Mouse (Mus musculus) embryonic fibroblast, embryonic 13.5 days (primary cell): Measurements from ENCODE around the gene Ngfr. TPM values are rescaled to one million over a fixed set of nuclear protein-coding genes. Genes with fewer than 3 reads are reported as not detected.

ENCODE experiments used
- H3K27ac ChIP-seq: 2 replicates; pipeline ENCODE4 v1.5.1; 2012; ENCODE audit warnings: low read length, control low read depth, inconsistent platforms; ENCODE audit not compliant: insufficient read depth
- H3K4me1 ChIP-seq: 2 replicates; pipeline ENCODE4 v1.6.1; 2011; ENCODE audit warnings: low read length; ENCODE audit not compliant: control insufficient read depth, insufficient read depth
- H3K4me3 ChIP-seq: 2 replicates; pipeline ENCODE4 v1.5.1; 2011; ENCODE audit warnings: mild to moderate bottlenecking, control low read depth, low read length; ENCODE audit not compliant: insufficient read depth
- CTCF ChIP-seq: IDR thresholded peaks from 2 replicates; pipeline ENCODE4 v1.5.1; 2011; ENCODE audit warnings: mild to moderate bottlenecking, control low read depth, low read length, moderate library complexity, borderline replicate concordance; ENCODE audit not compliant: insufficient read depth
- POLR2A ChIP-seq: IDR thresholded peaks from 2 replicates; pipeline ENCODE4 v1.6.1; 2011; ENCODE audit warnings: low read depth, mild to moderate bottlenecking, control low read depth, low read length, moderate library complexity
- polyA plus RNA-seq: library from polyadenylated mRNA; stranded (reverse); fragments of >200 nt; gene quantifications from 2 replicates; pipeline ENCODE4 v1.2.4, GENCODE M21; 2011; ENCODE audit warnings: low read depth; ENCODE audit not compliant: missing spikeins, insufficient read length

The Ngfr gene
- polyA plus RNA-seq, 1 experiment, result 3.2 TPM

GRCm38 (mm10) chr11:95555279-95555678 is 32.3 kb downstream of the Ngfr start:
- no peak overlapping the region for H3K4me3 ChIP-seq
- no peak overlapping the region for H3K27ac ChIP-seq
- TF ChIP-seq POLR2A (no peak), CTCF (no peak)
- H3K4me1 ChIP-seq, result no peaks in the 10 kb centered on the region

DNA sequence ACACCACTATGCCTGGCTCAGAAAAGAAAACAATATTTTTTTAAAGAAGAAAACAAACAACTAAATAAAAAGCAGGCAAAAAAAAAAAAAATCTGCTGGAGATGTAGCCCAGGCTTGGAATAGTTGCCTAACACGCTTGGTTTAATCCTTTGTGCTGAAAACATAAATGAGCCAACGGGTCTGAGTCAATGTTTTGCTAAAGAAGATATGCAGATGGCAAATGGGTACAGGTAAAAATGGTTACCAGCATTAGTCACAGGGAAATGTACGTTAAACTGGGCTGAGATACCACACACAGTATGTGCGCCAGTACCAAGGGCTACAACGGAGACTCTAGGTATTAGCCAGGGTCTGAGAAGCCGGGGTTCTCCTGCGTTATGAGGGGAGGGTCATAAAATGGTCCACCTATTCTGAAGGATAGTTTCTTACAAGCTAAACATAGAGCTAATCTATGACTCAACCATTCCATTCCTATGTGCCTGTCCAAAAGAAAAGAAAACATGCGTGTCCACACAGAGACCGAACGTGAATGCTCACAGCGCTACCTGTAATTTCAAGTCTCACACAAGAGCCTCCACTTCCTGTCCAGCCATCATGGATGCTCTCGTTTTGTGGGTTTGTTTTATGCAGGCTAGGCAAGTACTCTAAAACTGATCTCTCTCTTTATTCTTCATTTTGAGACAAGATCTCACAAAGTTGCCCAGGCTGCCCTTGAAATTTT is 37.1 kb downstream of the Ngfr start:
- H3K4me1 ChIP-seq, result no peaks in the 10 kb centered on the region
- no peak for TF ChIP-seq CTCF
- no peak for TF ChIP-seq POLR2A

DNA sequence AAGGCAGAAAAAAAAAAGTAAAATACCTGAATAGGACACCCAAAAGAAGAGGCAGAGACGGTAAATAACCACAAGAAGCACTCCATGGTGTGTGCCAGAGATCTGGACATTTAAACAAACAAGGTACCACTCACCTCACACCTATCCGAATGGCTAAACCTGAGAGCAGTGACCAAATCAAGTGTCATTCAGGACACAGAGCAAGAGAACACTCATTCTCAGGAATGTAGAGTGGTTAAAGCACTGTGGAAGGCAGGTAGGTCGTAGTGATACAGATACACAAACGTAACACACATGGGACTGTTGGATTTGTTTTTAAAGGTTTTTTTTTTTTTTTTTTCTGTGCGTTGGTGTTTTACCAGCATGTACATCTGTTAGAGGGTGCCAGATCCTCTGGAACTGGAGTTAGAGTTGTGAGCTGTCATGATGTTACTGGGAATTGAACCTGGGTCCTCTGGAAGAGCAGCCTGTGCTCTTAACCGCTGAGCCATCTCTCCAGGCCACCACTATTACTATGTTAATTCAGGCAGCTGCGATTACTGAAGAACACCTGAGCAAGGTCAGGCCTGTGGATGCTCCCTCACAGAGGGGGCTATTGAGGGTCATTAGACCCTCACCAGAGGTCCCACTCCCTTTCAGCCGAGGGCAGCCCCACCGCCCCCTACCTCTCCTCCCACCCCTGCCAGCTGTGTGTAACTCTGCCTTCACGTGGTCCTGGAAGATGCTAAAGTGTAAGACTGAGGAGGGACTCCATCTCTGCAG is 41.3 kb downstream of the Ngfr start:
- H3K27ac ChIP-seq, result no peak overlapping the region
- TF ChIP-seq POLR2A, result no peak
- no peak for TF ChIP-seq CTCF
- no peak overlapping the region for H3K4me3 ChIP-seq
- no peaks in the 10 kb centered on the region for H3K4me1 ChIP-seq

More for the DNA sequence above, 37.1 kb downstream of the Ngfr start:
- H3K4me3 ChIP-seq, result no peak overlapping the region
- no peak overlapping the region for H3K27ac ChIP-seq

DNA sequence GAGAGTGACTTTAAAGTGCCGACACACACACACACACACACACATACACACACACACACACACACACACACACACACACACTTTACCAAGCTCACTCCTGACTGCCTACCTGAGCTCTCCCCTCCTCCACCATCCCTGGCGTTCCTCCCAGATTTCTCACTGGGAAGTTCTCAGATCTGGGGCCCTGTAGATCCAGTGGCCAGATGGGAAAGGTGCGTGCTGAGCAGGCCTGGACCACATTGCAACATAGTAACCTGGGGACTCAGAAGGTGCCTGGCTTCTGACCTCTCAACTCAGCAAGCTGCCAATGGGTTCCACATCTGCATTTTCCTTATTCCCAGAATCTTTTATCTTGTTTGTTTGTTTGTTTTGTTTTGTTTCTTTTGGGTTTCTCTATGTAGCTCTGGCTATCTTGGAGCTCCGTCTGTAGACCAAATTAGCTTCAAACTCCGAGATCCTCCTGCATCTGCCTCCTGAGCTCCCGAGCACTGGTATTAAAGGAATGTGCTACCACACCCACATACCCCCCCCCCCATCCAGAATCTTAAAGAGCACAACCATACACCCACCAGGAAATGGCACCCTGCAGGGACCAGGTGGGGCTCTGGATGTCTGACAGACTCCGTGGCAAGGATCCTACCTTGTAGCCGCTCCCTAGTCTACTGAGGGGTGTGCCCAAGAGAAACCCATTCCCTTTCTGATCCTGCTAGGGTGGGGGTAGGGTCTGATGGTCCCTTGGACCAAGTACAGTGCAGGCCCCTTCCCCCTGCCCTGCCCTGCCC is 42.8 kb downstream of the Ngfr start:
- Histone ChIP-seq H3K27ac (no peak overlapping the region), H3K4me1 (no peaks in the 10 kb centered on the region), H3K4me3 (no peak overlapping the region)
- TF ChIP-seq POLR2A (no peak), CTCF (no peak)

DNA sequence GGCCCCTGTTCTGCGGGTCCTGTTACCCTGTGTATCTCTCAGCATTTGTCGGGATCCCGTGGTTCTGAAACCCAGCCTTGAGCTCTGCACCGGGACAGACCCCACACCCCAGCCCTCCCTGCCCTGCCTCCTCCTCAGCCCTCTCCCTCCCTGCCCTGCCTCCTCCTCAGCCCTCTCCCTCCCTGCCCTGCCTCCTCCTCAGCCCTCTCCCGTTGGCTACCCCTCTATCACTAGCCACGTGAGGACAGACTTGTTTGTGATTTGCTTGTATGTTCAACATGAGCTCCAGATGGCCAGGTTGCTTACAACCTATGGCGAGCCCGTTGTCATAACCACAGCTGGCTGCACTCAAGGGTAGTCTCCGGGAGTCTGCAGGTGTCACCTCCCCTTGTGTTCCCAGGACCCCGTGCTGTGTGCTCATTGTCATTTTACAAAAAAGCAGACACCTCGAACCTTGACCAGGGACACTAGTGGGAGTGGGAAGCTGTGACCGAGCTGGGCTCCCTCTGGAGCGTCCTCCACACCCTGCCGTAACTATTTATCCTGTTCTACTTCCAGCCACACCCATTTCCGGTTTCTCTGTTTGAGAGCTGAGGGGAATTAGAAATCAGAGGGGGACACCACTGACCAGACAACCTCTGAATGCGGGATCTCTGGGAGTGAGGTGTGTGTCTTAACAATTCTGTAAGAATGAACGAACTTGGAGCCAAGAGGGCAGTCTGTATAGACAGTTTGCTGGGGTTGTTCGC is 46.7 kb downstream of the Ngfr start:
- Histone ChIP-seq H3K4me1 (no peaks in the 10 kb centered on the region), H3K27ac (no peak overlapping the region), H3K4me3 (no peak overlapping the region)
- TF ChIP-seq CTCF, result no peak
- TF ChIP-seq POLR2A, result no peak

DNA sequence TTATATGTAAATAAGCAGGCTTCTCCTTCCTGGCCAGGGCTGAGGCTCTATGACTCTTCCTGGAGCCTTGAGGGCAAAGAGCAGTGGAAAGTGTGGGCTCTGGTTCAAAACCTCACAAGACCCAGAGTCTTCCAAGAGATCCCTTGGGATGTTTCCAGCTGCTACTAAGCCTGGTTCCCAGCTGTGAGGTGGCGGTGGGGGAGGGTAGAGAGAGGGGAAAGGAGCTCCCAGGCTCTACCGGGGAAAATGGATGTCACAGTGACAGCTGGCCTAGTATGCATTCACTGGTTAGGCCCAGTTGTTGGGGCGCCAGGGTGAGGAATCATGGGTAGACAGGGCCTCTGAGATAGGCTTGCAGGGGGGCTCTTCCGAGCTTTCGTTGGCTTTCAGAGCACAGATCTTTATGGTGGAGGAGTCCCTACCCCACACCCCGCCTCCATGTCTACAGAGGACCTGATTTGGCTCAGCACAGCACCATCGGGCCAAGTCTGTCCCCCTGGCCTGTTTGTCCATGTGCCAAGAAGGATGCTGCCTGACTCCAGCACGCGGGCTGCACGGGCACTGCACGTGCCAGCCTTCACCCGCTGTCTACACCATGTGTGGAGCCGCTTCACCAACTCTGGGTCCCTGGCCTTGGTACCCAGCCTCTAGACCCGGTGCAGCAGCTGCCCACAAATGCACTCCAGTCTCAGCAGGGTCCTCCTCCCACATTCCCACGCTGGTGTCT is 49.0 kb downstream of the Ngfr start:
- Histone ChIP-seq H3K27ac (no peak overlapping the region), H3K4me1 (no peaks in the 10 kb centered on the region)
- no peak for TF ChIP-seq CTCF
- TF ChIP-seq POLR2A, result no peak

DNA sequence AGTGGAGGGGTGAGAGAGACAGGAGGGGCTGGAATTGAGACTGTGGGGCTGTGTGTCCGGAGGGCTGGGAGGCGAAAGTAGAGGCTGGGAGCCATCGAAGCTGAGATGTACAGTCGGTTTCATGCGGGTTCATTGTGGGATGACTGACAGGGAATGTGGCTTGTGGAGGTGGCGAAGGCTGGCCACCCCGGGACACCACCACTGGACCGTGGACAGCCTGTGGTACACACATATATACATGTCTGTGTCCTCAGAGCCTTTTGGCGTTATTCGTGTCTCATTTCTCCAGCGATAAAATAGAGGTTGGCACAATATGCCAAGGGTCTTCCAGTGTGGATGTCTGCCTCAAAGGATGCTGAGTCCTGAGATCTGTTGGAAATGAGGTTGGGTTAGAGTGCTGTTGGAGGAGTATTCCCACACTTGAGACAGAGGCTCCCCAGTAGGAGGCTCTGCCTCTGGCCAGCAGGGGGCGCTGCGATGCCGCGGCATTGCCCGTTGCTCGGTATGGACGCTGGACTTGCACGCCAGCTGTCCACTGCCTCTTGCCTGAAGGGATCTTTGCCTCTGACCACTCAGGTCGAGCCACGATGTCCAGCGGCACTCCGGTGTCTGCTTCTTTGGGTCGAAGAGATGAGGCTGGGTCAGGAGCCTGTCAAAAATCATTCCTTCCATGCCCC is 53.9 kb downstream of the Ngfr start:
- TF ChIP-seq POLR2A, result no peak
- TF ChIP-seq CTCF, result peak; percentile 98
- Histone ChIP-seq H3K4me3 (no peak overlapping the region), H3K27ac (no peak overlapping the region), H3K4me1 (no peaks in the 10 kb centered on the region)

More for the DNA sequence above, 49.0 kb downstream of the Ngfr start:
- no peak overlapping the region for H3K4me3 ChIP-seq

- TF ChIP-seq CTCF (no peak), POLR2A (no peak)
- no peak overlapping the region for H3K4me3 ChIP-seq
- H3K27ac ChIP-seq, result no peak overlapping the region
- H3K4me1 ChIP-seq, result no peaks in the 10 kb centered on the region
These were observed 55.0 kb downstream of the Ngfr start for GRCm38 (mm10) chr11:95532353-95533072.
